Mouse (Mus musculus): Measurements from ENCODE around the gene Zfp180. TPM values are rescaled to one million over a fixed set of nuclear protein-coding genes. Genes with fewer than 3 reads are reported as not detected.
"Not testable (repeated sequence)": the region's sequence is repeated elsewhere in the genome, so short reads cannot be mapped to it uniquely, and the experiment has no call there.

The Zfp180 gene
- 34.1 and 36.5 TPM in 2 replicates for polyA plus RNA-seq (2014; fragmentation: Nextera tagmentation; extraction: Ambion mirVana)

- Histone ChIP-seq H3K9ac (ENCODE audit: low read length) (peak within 1 kb of the TSS; percentile 79), H3K4me2 (peak within 1 kb of the TSS; percentile 82), H3K9me3 (ENCODE audit: control insufficient read depth, low read length) (peaks cover 13% of the 10 kb centered on the region; the same call in 1 of the 2 replicates), H3K27ac (ENCODE audit: low read depth, low read length) (peak within 1 kb of the TSS; percentile 64), H3K36me3 (ENCODE audit: control insufficient read depth, insufficient read depth, low read length) (peaks cover 15% of the 10 kb centered on the region), H3K27me3 (ENCODE audit: control insufficient read depth, insufficient read depth, low read length) (no peaks in the 10 kb centered on the region), H3K4me1 (ENCODE audit: control insufficient read depth, insufficient read depth, low read length) (peaks cover 8% of the 10 kb centered on the region), H3K4me3 (ENCODE audit: low read depth, low read length) (peak within 1 kb of the TSS; percentile 77)
- ATAC-seq (ENCODE audit: low FRiP score): peak; percentile 97
- 22% methylated on average over 44 of the region's 44 CpGs for WGBS
- DNase-seq (ENCODE audit: low spot score, missing footprints): peak; percentile 99
Observed at GRCm38 (mm10) chr7:24081634-24082431, at the start of gene Zfp180. Zfp180 (plus strand) TSS chr7:24081924.

GRCm38 (mm10) chr7:24052660-24053304 is 28.9 kb upstream of the Zfp180 start, which contains the start of gene Vmn1r183:
Vmn1r183 (plus strand) TSS chr7:24053254.
- DNase-seq (ENCODE audit: low spot score, missing footprints) (no peak), ATAC-seq (ENCODE audit: low FRiP score) (no peak)
- 79% methylated on average over 4 of the region's 4 CpGs for WGBS
- Histone ChIP-seq H3K4me3 (ENCODE audit: low read depth, low read length) (no peak within 1 kb of the TSS), H3K4me2 (no peak within 1 kb of the TSS), H3K9me3 (ENCODE audit: control insufficient read depth, low read length) (no peaks in the 10 kb centered on the region), H3K9ac (ENCODE audit: low read length) (no peak within 1 kb of the TSS), H3K4me1 (ENCODE audit: control insufficient read depth, insufficient read depth, low read length) (no peaks in the 10 kb centered on the region), H3K27ac (ENCODE audit: low read depth, low read length) (no peak within 1 kb of the TSS), H3K27me3 (ENCODE audit: control insufficient read depth, insufficient read depth, low read length) (no peaks in the 10 kb centered on the region), H3K36me3 (ENCODE audit: control insufficient read depth, insufficient read depth, low read length) (no peaks in the 10 kb centered on the region)

- H3K4me2 ChIP-seq; H3K9me3 ChIP-seq (ENCODE audit: control insufficient read depth, low read length); H3K4me1 ChIP-seq (ENCODE audit: control insufficient read depth, insufficient read depth, low read length); H3K36me3 ChIP-seq (ENCODE audit: control insufficient read depth, insufficient read depth, low read length); ATAC-seq (ENCODE audit: low FRiP score); H3K27me3 ChIP-seq (ENCODE audit: control insufficient read depth, insufficient read depth, low read length); H3K27ac ChIP-seq (ENCODE audit: low read depth, low read length); DNase-seq (ENCODE audit: low spot score, missing footprints); H3K4me3 ChIP-seq (ENCODE audit: low read depth, low read length); H3K9ac ChIP-seq (ENCODE audit: low read length): not testable (repeated sequence)
- WGBS: 53% methylated on average over 1 of the region's 1 CpGs
Observed at GRCm38 (mm10) chr7:24074424-24074823, 7.3 kb upstream of the Zfp180 start.

DNA sequence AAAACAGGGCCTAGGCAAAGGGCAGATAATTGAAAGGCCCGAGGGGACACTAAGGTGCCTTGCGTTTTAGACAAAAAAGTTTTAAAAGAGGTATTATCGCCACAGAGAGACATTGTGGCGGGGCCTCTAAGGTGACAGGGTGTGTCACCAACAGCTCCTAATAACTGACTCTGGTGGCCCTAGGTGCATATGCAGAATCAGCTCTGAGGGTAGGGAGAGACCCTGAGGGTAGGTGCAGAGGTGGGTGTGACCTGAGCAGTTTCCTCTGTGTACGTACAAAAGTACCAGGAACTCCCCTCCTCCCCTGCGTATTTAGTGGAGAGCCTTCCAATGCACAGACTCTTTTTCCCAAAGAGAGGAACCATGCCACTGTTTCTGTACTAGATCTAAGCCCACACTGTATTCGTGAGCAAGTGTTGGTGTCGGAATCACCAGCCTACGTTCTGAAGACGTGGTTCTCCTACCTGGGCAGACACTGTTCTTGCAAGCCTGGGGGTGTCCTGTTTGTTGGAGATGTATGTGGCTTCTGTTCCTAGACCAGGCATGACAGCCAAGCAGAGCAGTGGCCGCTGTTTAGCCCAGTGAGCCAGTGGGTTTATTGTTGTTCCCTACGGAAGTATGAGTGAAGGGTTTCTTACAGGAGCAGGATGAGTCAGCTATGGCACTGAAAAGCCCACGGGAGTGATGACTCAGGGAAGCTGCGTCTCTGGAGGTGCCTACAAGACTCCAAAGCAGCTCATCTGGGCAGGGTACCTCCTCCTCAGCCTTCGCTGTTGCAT is 922 bp downstream of the Zfp180 start:
- ATAC-seq (ENCODE audit: low FRiP score) (peak; percentile 28), DNase-seq (ENCODE audit: low spot score, missing footprints) (peak; percentile 83)

GRCm38 (mm10) chr7:24086871-24087270 is 5.1 kb downstream of the Zfp180 start:
- no peak for ATAC-seq (ENCODE audit: low FRiP score)
- Histone ChIP-seq H3K4me1 (ENCODE audit: control insufficient read depth, insufficient read depth, low read length) (peaks cover 8% of the 10 kb centered on the region), H3K27me3 (ENCODE audit: control insufficient read depth, insufficient read depth, low read length) (no peaks in the 10 kb centered on the region), H3K4me3 (ENCODE audit: low read depth, low read length) (no peak overlapping the region), H3K9me3 (ENCODE audit: control insufficient read depth, low read length) (peaks cover 21% of the 10 kb centered on the region; the same call in 1 of the 2 replicates), H3K27ac (ENCODE audit: low read depth, low read length) (no peak overlapping the region), H3K36me3 (ENCODE audit: control insufficient read depth, insufficient read depth, low read length) (peaks cover 25% of the 10 kb centered on the region), H3K9ac (ENCODE audit: low read length) (no peak overlapping the region), H3K4me2 (no peak overlapping the region)
- DNase-seq (ENCODE audit: low spot score, missing footprints): no peak
- 91% methylated on average over 4 of the region's 4 CpGs for WGBS

More for the DNA sequence above, 922 bp downstream of the Zfp180 start:
- H3K9me3 ChIP-seq (ENCODE audit: control insufficient read depth, low read length): peaks cover 19% of the 10 kb centered on the region; the same call in 1 of the 2 replicates
- no peak overlapping the region for H3K27ac ChIP-seq (ENCODE audit: low read depth, low read length)
- no peaks in the 10 kb centered on the region for H3K27me3 ChIP-seq (ENCODE audit: control insufficient read depth, insufficient read depth, low read length)
- peaks cover 8% of the 10 kb centered on the region for H3K4me1 ChIP-seq (ENCODE audit: control insufficient read depth, insufficient read depth, low read length)
- peak overlapping the region; percentile 77 for H3K4me3 ChIP-seq (ENCODE audit: low read depth, low read length)
- WGBS: 63% methylated on average over 15 of the region's 15 CpGs
- peaks cover 23% of the 10 kb centered on the region for H3K36me3 ChIP-seq (ENCODE audit: control insufficient read depth, insufficient read depth, low read length)
- peak overlapping the region; percentile 79 for H3K9ac ChIP-seq (ENCODE audit: low read length)
- peak overlapping the region; percentile 82 for H3K4me2 ChIP-seq

DNA sequence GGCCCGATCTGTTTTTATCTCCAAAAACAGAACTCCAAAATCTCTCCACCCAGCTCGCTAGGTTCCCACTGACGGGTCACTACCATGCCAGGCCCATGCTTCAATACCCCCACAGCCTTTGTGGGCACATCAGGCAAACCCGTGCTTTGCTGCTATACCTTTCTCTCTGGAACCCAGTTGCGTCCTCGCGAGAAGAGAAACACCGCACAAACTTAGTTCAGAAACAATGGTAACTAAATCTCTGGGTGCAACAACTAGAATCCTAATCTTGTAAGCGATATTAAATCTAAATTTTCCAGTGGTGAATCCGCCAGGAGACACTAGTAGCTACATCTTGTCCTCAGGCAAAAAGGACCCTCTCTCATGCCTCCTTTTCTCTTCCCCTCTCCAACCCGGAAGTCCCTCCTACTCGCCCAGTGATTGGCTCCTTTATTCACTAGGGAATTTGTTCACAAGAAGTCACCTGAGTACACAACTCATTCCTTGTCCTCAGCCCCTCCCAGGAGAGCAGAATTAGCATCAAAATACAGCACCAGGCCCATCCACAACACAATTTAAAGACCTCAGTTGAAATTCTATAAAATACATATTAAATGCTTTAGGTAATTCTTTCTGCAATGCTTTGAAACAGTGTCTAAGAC is 5.9 kb downstream of the Zfp180 start:
- H3K4me3 ChIP-seq (ENCODE audit: low read depth, low read length): no peak overlapping the region
- no peak overlapping the region for H3K9ac ChIP-seq (ENCODE audit: low read length)
- no peak overlapping the region for H3K4me2 ChIP-seq
- peaks cover 19% of the 10 kb centered on the region; the same call in 1 of the 2 replicates for H3K9me3 ChIP-seq (ENCODE audit: control insufficient read depth, low read length)
- no peak overlapping the region for H3K27ac ChIP-seq (ENCODE audit: low read depth, low read length)
- H3K27me3 ChIP-seq (ENCODE audit: control insufficient read depth, insufficient read depth, low read length): no peaks in the 10 kb centered on the region
- 97% methylated on average over 12 of the region's 12 CpGs for WGBS
- peaks cover 25% of the 10 kb centered on the region for H3K36me3 ChIP-seq (ENCODE audit: control insufficient read depth, insufficient read depth, low read length)
- ATAC-seq (ENCODE audit: low FRiP score): no peak
- no peak for DNase-seq (ENCODE audit: low spot score, missing footprints)
- H3K4me1 ChIP-seq (ENCODE audit: control insufficient read depth, insufficient read depth, low read length): peaks cover 5% of the 10 kb centered on the region

GRCm38 (mm10) chr7:24104403-24104802 is 22.7 kb downstream of the Zfp180 start:
- H3K9me3 ChIP-seq (ENCODE audit: control insufficient read depth, low read length): peaks cover 81% of the 10 kb centered on the region
- no peaks in the 10 kb centered on the region for H3K27me3 ChIP-seq (ENCODE audit: control insufficient read depth, insufficient read depth, low read length)
- H3K4me3 ChIP-seq (ENCODE audit: low read depth, low read length): no peak overlapping the region
- H3K27ac ChIP-seq (ENCODE audit: low read depth, low read length): no peak overlapping the region
- ATAC-seq (ENCODE audit: low FRiP score) (no peak), DNase-seq (ENCODE audit: low spot score, missing footprints) (no peak)
- 98% methylated on average over 9 of the region's 9 CpGs for WGBS
- H3K4me1 ChIP-seq (ENCODE audit: control insufficient read depth, insufficient read depth, low read length): no peaks in the 10 kb centered on the region
- peaks cover 89% of the 10 kb centered on the region for H3K36me3 ChIP-seq (ENCODE audit: control insufficient read depth, insufficient read depth, low read length)
- no peak overlapping the region for H3K9ac ChIP-seq (ENCODE audit: low read length)
- H3K4me2 ChIP-seq: no peak overlapping the region

GRCm38 (mm10) chr7:24105144-24105703 is 23.5 kb downstream of the Zfp180 start:
- Histone ChIP-seq H3K4me2 (no peak overlapping the region), H3K9ac (ENCODE audit: low read length) (no peak overlapping the region), H3K27me3 (ENCODE audit: control insufficient read depth, insufficient read depth, low read length) (no peaks in the 10 kb centered on the region), H3K4me3 (ENCODE audit: low read depth, low read length) (no peak overlapping the region), H3K4me1 (ENCODE audit: control insufficient read depth, insufficient read depth, low read length) (no peaks in the 10 kb centered on the region), H3K36me3 (ENCODE audit: control insufficient read depth, insufficient read depth, low read length) (peaks cover 81% of the 10 kb centered on the region), H3K27ac (ENCODE audit: low read depth, low read length) (no peak overlapping the region), H3K9me3 (ENCODE audit: control insufficient read depth, low read length) (peaks cover 75% of the 10 kb centered on the region)
- DNase-seq (ENCODE audit: low spot score, missing footprints) (peak; percentile 86), ATAC-seq (ENCODE audit: low FRiP score) (no peak)
- 95% methylated on average over 18 of the region's 18 CpGs for WGBS

Data from midbrain, embryonic 11.5 days (tissue).